Mouse (Mus musculus): ENCODE measurements around the gene Ube2g1. TPM values are rescaled to one million over a fixed set of nuclear protein-coding genes. Genes with fewer than 3 reads are reported as not detected.
"Not testable (repeated sequence)": the region's sequence is repeated elsewhere in the genome, so short reads cannot be mapped to it uniquely, and the experiment has no call there.

Gene Ube2g1
- polyA plus RNA-seq, 1 experiment from 2014 or later = 91.5 TPM

GRCm38 (mm10) chr11:72675280-72675679, 68.2 kb downstream of the Ube2g1 start:
- H3K27me3 ChIP-seq (replicated peaks; ENCODE audit: low read depth, poor library complexity, severe bottlenecking) = no peaks in the 10 kb centered on the region
- no peaks in the 10 kb centered on the region for H3K4me1 ChIP-seq
- WGBS = 69% methylated on average over 2 of the region's 2 CpGs

DNA sequence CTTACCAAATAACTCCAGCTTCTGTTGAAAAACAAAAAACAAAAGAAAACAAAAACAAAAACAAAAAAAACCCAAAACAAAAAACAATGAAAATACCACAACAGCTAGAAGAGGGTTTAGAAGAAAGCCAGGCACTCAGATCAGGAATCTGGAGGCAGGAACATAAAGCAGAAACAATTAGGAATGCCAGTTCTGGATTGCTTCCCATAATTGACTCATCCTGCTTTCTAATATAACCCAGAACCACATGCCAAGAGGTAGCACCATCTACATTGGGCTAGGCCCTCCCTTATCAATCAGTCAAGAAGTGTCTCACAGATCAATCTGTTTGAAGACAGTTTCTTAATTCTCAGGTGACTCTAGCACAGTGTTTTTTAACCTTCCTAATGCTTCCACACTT, 73.6 kb downstream of the Ube2g1 start:
- no peak overlapping the region for H3K4me3 ChIP-seq
- H3K4me1 ChIP-seq = no peaks in the 10 kb centered on the region
- no peaks in the 10 kb centered on the region for H3K27me3 ChIP-seq (replicated peaks; ENCODE audit: low read depth, poor library complexity, severe bottlenecking)
- H3K9me3 ChIP-seq = no peaks in the 10 kb centered on the region
- DNase-seq (ENCODE audit: low spot score) = no peak
- H3K27ac ChIP-seq (replicated peaks) = no peak overlapping the region
- H3K36me3 ChIP-seq (replicated peaks) = peaks cover 42% of the 10 kb centered on the region

More at GRCm38 (mm10) chr11:72675280-72675679, 68.2 kb downstream of the Ube2g1 start:
- H3K9me3 ChIP-seq = no peaks in the 10 kb centered on the region
- no peak overlapping the region for H3K27ac ChIP-seq (replicated peaks)
- peaks cover 14% of the 10 kb centered on the region for H3K36me3 ChIP-seq (replicated peaks)
- H3K4me3 ChIP-seq = no peak overlapping the region
- no peak for DNase-seq (ENCODE audit: low spot score)

GRCm38 (mm10) chr11:72683402-72683801, 76.3 kb downstream of the Ube2g1 start:
- Histone ChIP-seq H3K27me3 (replicated peaks; ENCODE audit: low read depth, poor library complexity, severe bottlenecking) (no peaks in the 10 kb centered on the region), H3K4me3 (no peak overlapping the region), H3K27ac (replicated peaks) (no peak overlapping the region), H3K9me3 (no peaks in the 10 kb centered on the region), H3K36me3 (replicated peaks) (peaks cover 47% of the 10 kb centered on the region), H3K4me1 (peaks cover 12% of the 10 kb centered on the region)
- 96% methylated on average over 2 of the region's 2 CpGs for WGBS
- DNase-seq (ENCODE audit: low spot score) = no peak

GRCm38 (mm10) chr11:72686697-72687096, 79.6 kb downstream of the Ube2g1 start:
- DNase-seq (ENCODE audit: low spot score) = no peak
- H3K4me3 ChIP-seq = no peak overlapping the region
- H3K36me3 ChIP-seq (replicated peaks) = peaks cover 23% of the 10 kb centered on the region
- H3K9me3 ChIP-seq = no peaks in the 10 kb centered on the region
- H3K4me1 ChIP-seq = peaks cover 35% of the 10 kb centered on the region
- no peak overlapping the region for H3K27ac ChIP-seq (replicated peaks)
- H3K27me3 ChIP-seq (replicated peaks; ENCODE audit: low read depth, poor library complexity, severe bottlenecking) = no peaks in the 10 kb centered on the region

- peak; percentile 39 for DNase-seq (ENCODE audit: low spot score)
- Histone ChIP-seq H3K9me3 (no peaks in the 10 kb centered on the region), H3K36me3 (replicated peaks) (peaks cover 15% of the 10 kb centered on the region), H3K4me3 (no peak overlapping the region), H3K27ac (replicated peaks) (peak overlapping the region; percentile 57), H3K4me1 (peaks cover 35% of the 10 kb centered on the region), H3K27me3 (replicated peaks; ENCODE audit: low read depth, poor library complexity, severe bottlenecking) (no peaks in the 10 kb centered on the region)
- whole genome bisulfite sequencing = 8% methylated on average over 5 of the region's 5 CpGs
Measured at GRCm38 (mm10) chr11:72688242-72688641, 81.2 kb downstream of the Ube2g1 start.

DNA sequence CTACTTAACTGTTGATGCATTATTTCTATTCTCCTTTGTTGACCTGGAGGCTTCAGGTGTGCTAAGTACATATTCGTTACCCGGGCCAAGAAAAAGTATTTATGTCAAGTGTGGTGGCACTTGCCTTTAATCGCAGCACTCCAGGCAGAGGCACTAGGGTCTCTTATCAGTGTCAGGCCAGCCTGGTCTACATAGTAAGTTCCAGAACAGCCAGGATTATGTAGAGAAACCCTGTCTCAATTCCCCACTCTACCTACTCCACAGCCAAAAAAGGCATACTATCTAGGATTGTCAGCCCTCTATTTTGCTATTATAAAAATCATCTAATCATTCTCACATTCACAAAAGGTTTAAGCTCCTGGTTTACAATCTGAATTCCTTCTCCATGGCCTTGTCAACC, 82.0 kb downstream of the Ube2g1 start:
- Histone ChIP-seq H3K27ac (replicated peaks) (peak overlapping the region; percentile 95), H3K36me3 (replicated peaks) (peaks cover 12% of the 10 kb centered on the region), H3K9me3 (no peaks in the 10 kb centered on the region), H3K4me3 (peak overlapping the region; percentile 91), H3K27me3 (replicated peaks; ENCODE audit: low read depth, poor library complexity, severe bottlenecking) (no peaks in the 10 kb centered on the region), H3K4me1 (peaks cover 35% of the 10 kb centered on the region)
- no peak for DNase-seq (ENCODE audit: low spot score)
- WGBS = 72% methylated on average over 3 of the region's 3 CpGs

- Histone ChIP-seq H3K9me3 (no peaks in the 10 kb centered on the region), H3K4me3 (peak within 1 kb of the TSS; percentile 91), H3K27ac (replicated peaks) (peak within 1 kb of the TSS; percentile 95), H3K4me1 (peaks cover 35% of the 10 kb centered on the region), H3K36me3 (replicated peaks) (peaks cover 12% of the 10 kb centered on the region), H3K27me3 (replicated peaks; ENCODE audit: low read depth, poor library complexity, severe bottlenecking) (no peaks in the 10 kb centered on the region)
- under 1% methylated on average over 56 of the region's 56 CpGs for WGBS
- peak; percentile 95 for DNase-seq (ENCODE audit: low spot score)
Measured at GRCm38 (mm10) chr11:72689551-72690510, 82.7 kb downstream of the Ube2g1 start, which contains the start of gene Ankfy1. Ankfy1 (plus strand) TSS chr11:72690006.

DNA sequence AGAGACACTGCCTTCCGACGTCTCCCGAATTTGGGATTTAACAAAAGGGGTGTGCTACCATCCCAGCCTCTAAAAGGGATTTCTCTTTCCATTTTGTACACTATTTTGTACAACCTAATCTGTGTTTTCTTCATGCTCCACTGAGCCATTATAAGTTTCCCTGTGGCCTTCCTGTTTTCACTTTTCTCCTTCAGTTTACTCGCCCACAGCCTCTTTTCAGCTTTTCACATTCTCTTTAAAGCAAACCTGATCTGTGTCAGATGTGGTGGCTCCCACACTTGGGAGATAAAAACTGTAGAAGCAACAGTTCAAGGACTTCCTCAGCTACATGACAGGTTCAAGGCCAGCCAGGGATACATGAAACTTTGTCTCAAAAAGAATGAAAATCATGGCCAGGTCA, 85.3 kb downstream of the Ube2g1 start:
- Histone ChIP-seq H3K9me3 (no peaks in the 10 kb centered on the region), H3K4me1 (peaks cover 34% of the 10 kb centered on the region), H3K27ac (replicated peaks) (no peak overlapping the region), H3K27me3 (replicated peaks; ENCODE audit: low read depth, poor library complexity, severe bottlenecking) (no peaks in the 10 kb centered on the region), H3K36me3 (replicated peaks) (peaks cover 9% of the 10 kb centered on the region), H3K4me3 (no peak overlapping the region)
- no peak for DNase-seq (ENCODE audit: low spot score)
- WGBS = 90% methylated on average over 4 of the region's 4 CpGs

GRCm38 (mm10) chr11:72695025-72695424, 87.9 kb downstream of the Ube2g1 start:
- H3K27ac ChIP-seq (replicated peaks) = no peak overlapping the region
- H3K9me3 ChIP-seq = no peaks in the 10 kb centered on the region
- H3K36me3 ChIP-seq (replicated peaks) = peaks cover 14% of the 10 kb centered on the region
- H3K27me3 ChIP-seq (replicated peaks; ENCODE audit: low read depth, poor library complexity, severe bottlenecking) = no peaks in the 10 kb centered on the region
- H3K4me3 ChIP-seq = no peak overlapping the region
- DNase-seq (ENCODE audit: low spot score) = no peak
- WGBS = 92% methylated on average over 3 of the region's 3 CpGs
- H3K4me1 ChIP-seq = peaks cover 13% of the 10 kb centered on the region

- H3K27me3 ChIP-seq (replicated peaks; ENCODE audit: low read depth, poor library complexity, severe bottlenecking) = no peaks in the 10 kb centered on the region
- H3K9me3 ChIP-seq = no peaks in the 10 kb centered on the region
- H3K4me1 ChIP-seq = peaks cover 2% of the 10 kb centered on the region
- peaks cover 19% of the 10 kb centered on the region for H3K36me3 ChIP-seq (replicated peaks)
- 94% methylated on average over 2 of the region's 2 CpGs for WGBS
- DNase-seq (ENCODE audit: low spot score) = no peak
- no peak overlapping the region for H3K4me3 ChIP-seq
- H3K27ac ChIP-seq (replicated peaks) = no peak overlapping the region
Measured at GRCm38 (mm10) chr11:72696368-72696971, 89.4 kb downstream of the Ube2g1 start.

GRCm38 (mm10) chr11:72697323-72697722, 90.2 kb downstream of the Ube2g1 start:
- no peak for DNase-seq (ENCODE audit: low spot score)
- no peaks in the 10 kb centered on the region for H3K4me1 ChIP-seq
- H3K27me3 ChIP-seq (replicated peaks; ENCODE audit: low read depth, poor library complexity, severe bottlenecking) = no peaks in the 10 kb centered on the region
- peaks cover 26% of the 10 kb centered on the region for H3K36me3 ChIP-seq (replicated peaks)
- no peak overlapping the region for H3K27ac ChIP-seq (replicated peaks)
- H3K9me3 ChIP-seq = no peaks in the 10 kb centered on the region
- H3K4me3 ChIP-seq = no peak overlapping the region

DNA sequence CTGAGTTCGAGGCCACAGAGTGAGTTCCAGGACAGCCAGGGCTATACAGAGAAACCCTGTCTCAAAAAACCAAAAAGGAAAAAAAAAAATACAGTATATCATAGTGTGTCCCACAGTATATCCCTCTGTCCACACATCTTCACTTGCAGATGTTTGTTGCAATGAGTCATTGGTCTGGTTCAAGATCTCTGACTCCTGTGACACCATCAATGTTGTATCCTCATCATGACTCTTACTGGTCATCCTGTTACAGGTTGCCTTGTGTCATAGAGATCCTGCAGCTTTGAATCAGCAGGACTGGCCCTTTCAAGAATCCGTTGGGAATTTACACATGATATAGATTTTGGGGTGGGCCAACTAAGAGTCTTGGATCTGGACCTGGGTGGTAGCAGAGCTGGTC, 98.0 kb downstream of the Ube2g1 start:
- H3K36me3 ChIP-seq (replicated peaks) = peaks cover 28% of the 10 kb centered on the region
- 87% methylated on average over 2 of the region's 2 CpGs for WGBS
- not testable (repeated sequence) for H3K27ac ChIP-seq (replicated peaks); H3K4me3 ChIP-seq; DNase-seq (ENCODE audit: low spot score); H3K27me3 ChIP-seq (replicated peaks; ENCODE audit: low read depth, poor library complexity, severe bottlenecking); H3K9me3 ChIP-seq; H3K4me1 ChIP-seq

DNA sequence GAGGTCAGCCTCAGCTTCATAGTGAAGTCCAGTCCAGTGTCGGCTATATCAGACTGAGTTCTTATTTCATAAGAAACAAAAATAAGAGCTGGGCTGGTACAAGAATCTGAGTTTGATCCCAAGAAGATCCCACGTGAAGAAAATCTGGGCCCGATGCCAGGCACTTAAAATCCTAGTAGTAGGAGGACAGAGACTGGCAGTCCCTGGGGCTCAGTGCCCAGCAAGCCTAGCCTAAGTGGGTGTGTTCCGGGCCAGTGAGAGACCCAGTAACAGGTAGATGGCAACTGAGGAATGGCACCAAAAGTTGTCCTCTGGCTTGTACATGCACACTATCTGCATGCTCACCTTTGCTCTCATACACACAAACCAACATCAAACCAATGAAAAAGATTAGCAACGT, 105.6 kb downstream of the Ube2g1 start:
- H3K27me3 ChIP-seq (replicated peaks; ENCODE audit: low read depth, poor library complexity, severe bottlenecking) = no peaks in the 10 kb centered on the region
- peaks cover 54% of the 10 kb centered on the region for H3K36me3 ChIP-seq (replicated peaks)
- H3K9me3 ChIP-seq = no peaks in the 10 kb centered on the region
- DNase-seq (ENCODE audit: low spot score) = no peak
- WGBS = 96% methylated on average over 5 of the region's 5 CpGs
- H3K4me1 ChIP-seq = no peaks in the 10 kb centered on the region
- no peak overlapping the region for H3K4me3 ChIP-seq
- H3K27ac ChIP-seq (replicated peaks) = no peak overlapping the region

Data from embryonic facial prominence, embryonic 10.5 days (tissue).